Comparison of ENCODE assay signal across 8 mouse cellular contexts in genomic region chr17:11993249-11993648, GRCm38 (mm10).
A peak's percentile ranks its signal among the peaks of the same experiment; 100 is the strongest.
DNase-seq lines count a peak whose midpoint lies in the region; ATAC-seq and TF ChIP-seq lines count a peak whose summit lies in the region.

No protein-coding gene starts in this region.

- peak; percentile 34 for DNase-seq in liver
- DNase-seq in adrenal gland, postnatal 14 days: peak; percentile 50
- DNase-seq in embryonic facial prominence, embryonic 10.5 days (ENCODE audit: low spot score): peak; percentile 62
- DNase-seq in kidney, adult 8-10 months: peak; percentile 21 to 50
- DNase-seq in limb, embryonic 14.5 days (ENCODE audit: low spot score): peak; percentile 38
- DNase-seq in ovary, adult 18-20 months (ENCODE audit: low spot score): no peak

- no peak for TF ChIP-seq CTCF in olfactory bulb, adult 2 months (IDR thresholded peaks at IDR 0.05; ENCODE audit: insufficient read depth, low read depth, low read length)

- no peaks in the 10 kb centered on the region for H3K36me3 ChIP-seq in liver, embryonic 12.5 days
- H3K36me3 ChIP-seq in embryonic facial prominence, embryonic 10.5 days (replicated peaks): no peaks in the 10 kb centered on the region
- H3K36me3 ChIP-seq in limb, embryonic 14.5 days (ENCODE audit: control insufficient read depth, insufficient read depth, low read length): no peaks in the 10 kb centered on the region

- H3K4me2 ChIP-seq in liver, embryonic 12.5 days: no peak overlapping the region
- H3K4me2 ChIP-seq in limb, embryonic 14.5 days (replicated peaks; ENCODE audit: low read depth, low read length, severe bottlenecking): no peak overlapping the region

- TF ChIP-seq POLR2A in limb, embryonic 14.5 days (IDR thresholded peaks at IDR 0.05; ENCODE audit: borderline replicate concordance, extremely low read depth, insufficient read depth, insufficient read length): no peak
- TF ChIP-seq POLR2A in olfactory bulb, adult 2 months (IDR thresholded peaks at IDR 0.05; ENCODE audit: insufficient read depth, low read depth, low read length): no peak

- no peak overlapping the region for H3K4me3 ChIP-seq in liver, embryonic 12.5 days
- H3K4me3 ChIP-seq in embryonic facial prominence, embryonic 10.5 days: no peak overlapping the region
- no peak overlapping the region for H3K4me3 ChIP-seq in limb, embryonic 14.5 days (replicated peaks; ENCODE audit: low read length)
- peak overlapping the region; percentile 2; the same call in 1 of the 2 replicates for H3K4me3 ChIP-seq in olfactory bulb, adult 2 months (ENCODE audit: insufficient read depth, low read depth, low read length)

- peaks cover 18% of the 10 kb centered on the region for H3K4me1 ChIP-seq in liver, embryonic 12.5 days
- peaks cover 38% of the 10 kb centered on the region for H3K4me1 ChIP-seq in embryonic facial prominence, embryonic 10.5 days
- H3K4me1 ChIP-seq in limb, embryonic 14.5 days (ENCODE audit: control insufficient read depth, insufficient read depth, low read length): peaks cover 23% of the 10 kb centered on the region
- H3K4me1 ChIP-seq in olfactory bulb, adult 2 months (ENCODE audit: control insufficient read depth, insufficient read depth, low read length): peaks cover 2% of the 10 kb centered on the region; the same call in 1 of the 2 replicates

- peaks cover 15% of the 10 kb centered on the region for H3K27me3 ChIP-seq in liver, embryonic 12.5 days (replicated peaks)
- H3K27me3 ChIP-seq in embryonic facial prominence, embryonic 10.5 days (replicated peaks; ENCODE audit: low read depth, poor library complexity, severe bottlenecking): peaks cover 20% of the 10 kb centered on the region
- 0 out of 2 replicates have a peak, but pooled peaks cover 10% of the 10 kb centered on the region for H3K27me3 ChIP-seq in limb, embryonic 14.5 days (ENCODE audit: control insufficient read depth, insufficient read depth, low read length)

- H3K9ac ChIP-seq in liver, embryonic 12.5 days: no peak overlapping the region
- H3K9ac ChIP-seq in limb, embryonic 14.5 days (ENCODE audit: low read depth, low read length, severe bottlenecking): no peak overlapping the region

- H3K9me3 ChIP-seq in liver, embryonic 12.5 days (replicated peaks): no peaks in the 10 kb centered on the region
- H3K9me3 ChIP-seq in embryonic facial prominence, embryonic 10.5 days: no peaks in the 10 kb centered on the region
- no peaks in the 10 kb centered on the region for H3K9me3 ChIP-seq in limb, embryonic 14.5 days (ENCODE audit: control insufficient read depth, low read length)

- no peak overlapping the region for H3K27ac ChIP-seq in liver, embryonic 12.5 days
- H3K27ac ChIP-seq in embryonic facial prominence, embryonic 10.5 days (replicated peaks): no peak overlapping the region
- no peak overlapping the region for H3K27ac ChIP-seq in limb, embryonic 14.5 days (replicated peaks; ENCODE audit: low read depth, low read length)
- no peak overlapping the region for H3K27ac ChIP-seq in olfactory bulb, adult 2 months (ENCODE audit: insufficient read depth, low read depth, low read length)

- WGBS in liver, embryonic 12.5 days (ENCODE audit: insufficient replicate concordance): 28% methylated on average over 8 of the region's 8 CpGs
- WGBS in embryonic facial prominence, embryonic 10.5 days: 33% methylated on average over 8 of the region's 8 CpGs
- WGBS in limb, embryonic 14.5 days: 31% methylated on average over 8 of the region's 8 CpGs
- 19% methylated on average over 8 of the region's 8 CpGs for WGBS in olfactory bulb, adult 2 months

- no peak for ATAC-seq in liver, embryonic 12.5 days
- ATAC-seq in limb, embryonic 14.5 days (ENCODE audit: low FRiP score, low read depth): no peak
